Mouse (Mus musculus) ES-E14 (cell line): ENCODE data around the gene Ctss. TPM values are rescaled to one million over a fixed set of nuclear protein-coding genes. Genes with fewer than 3 reads are reported as not detected.
"Not testable (repeated sequence)": the region's sequence is repeated elsewhere in the genome, so short reads cannot be mapped to it uniquely, and the experiment has no call there.

Source experiments
- DNase-seq: peaks from one replicate; pipeline ENCODE4 v3.0.0-alpha.2; 2013; ENCODE audit warnings: low read depth, low spot score
- H3K27ac ChIP-seq: 2 replicates; pipeline ENCODE4 v1.5.1; 2012; ENCODE audit warnings: low read depth, mild to moderate bottlenecking, low read length, moderate library complexity, mixed read lengths; ENCODE audit not compliant: poor library complexity, insufficient read depth, severe bottlenecking
- H3K36me3 ChIP-seq: 2 replicates; pipeline ENCODE4 v1.6.1; 2012; ENCODE audit warnings: mild to moderate bottlenecking, low read length, moderate library complexity, mixed read lengths; ENCODE audit not compliant: control insufficient read depth, poor library complexity, insufficient read depth, severe bottlenecking
- H3K4me1 ChIP-seq, 2 experiments: fragments of 150-350 bp in 1 of 2; sonication (generic) in 1 of 2; 2 replicates each; pipeline ENCODE4 v1.6.1; 2012; ENCODE audit warnings: low read length in 2 of 2, mild to moderate bottlenecking in 1 of 2, mixed read lengths in 1 of 2; ENCODE audit not compliant: control insufficient read depth in 2 of 2, insufficient read depth in 2 of 2, poor library complexity in 1 of 2
- H3K4me3 ChIP-seq, 2 experiments: fragments of 150-350 bp in 1 of 2; sonication (generic) in 1 of 2; 2 replicates each; pipeline ENCODE4 v1.5.1; 2012; ENCODE audit warnings: low read length in 2 of 2, low read depth in 1 of 2, mild to moderate bottlenecking in 1 of 2, mixed read lengths in 1 of 2; ENCODE audit not compliant: insufficient read depth in 1 of 2, poor library complexity in 1 of 2, severe bottlenecking in 1 of 2
- H3K9ac ChIP-seq: 2 replicates; pipeline ENCODE4 v1.6.1; 2012; ENCODE audit warnings: low read depth, mild to moderate bottlenecking, low read length, mixed read lengths; ENCODE audit not compliant: poor library complexity, insufficient read depth, severe bottlenecking
- H3K9me3 ChIP-seq: fragments of 150-350 bp; sonication (generic); 2 replicates; pipeline ENCODE4 v1.6.1; 2012; ENCODE audit warnings: low read depth, mild to moderate bottlenecking, low read length; ENCODE audit not compliant: control insufficient read depth, insufficient read depth
- CHD2 ChIP-seq: IDR thresholded peaks from 2 replicates; pipeline ENCODE4 v1.6.1; 2014; ENCODE audit warnings: mild to moderate bottlenecking, low read depth, low read length, inconsistent platforms
- HCFC1 ChIP-seq: IDR thresholded peaks from 2 replicates; pipeline ENCODE4 v1.6.1; 2012; ENCODE audit warnings: low read length, inconsistent platforms, borderline replicate concordance; ENCODE audit not compliant: insufficient read depth
- MAFK ChIP-seq: IDR thresholded peaks from 2 replicates; pipeline ENCODE4 v1.6.1; 2014; ENCODE audit warnings: mild to moderate bottlenecking, low read depth, low read length, inconsistent platforms; ENCODE audit not compliant: insufficient read depth
- ZC3H11A ChIP-seq: IDR thresholded peaks from 2 replicates; pipeline ENCODE4 v1.6.1; 2012; ENCODE audit warnings: low read depth, mild to moderate bottlenecking, inconsistent platforms, low read length, borderline replicate concordance
- ZNF384 ChIP-seq: IDR thresholded peaks from 2 replicates; pipeline ENCODE4 v1.6.1; 2012; ENCODE audit warnings: low read depth, low read length, inconsistent platforms
- in situ Hi-C, 2 experiments: fragments of 600-800 bp; cut with MboI; formaldehyde crosslinking; loops; one replicate each; pipeline ENCODE4 v1.15.1; 2025; ENCODE audit warnings: low sequenced_read_pairs in 2 of 2, inconsistent platforms in 1 of 2; ENCODE audit not compliant: unreplicated experiment in 2 of 2
- total RNA-seq: library from RNA; depleted of rRNA; stranded (reverse); fragments of 300-350 nt; gene quantifications from 2 replicates; pipeline ENCODE4 v1.2.3, GENCODE M21; 2012

Gene Ctss
- total RNA-seq, 1 experiment, result 0.67 TPM

DNA sequence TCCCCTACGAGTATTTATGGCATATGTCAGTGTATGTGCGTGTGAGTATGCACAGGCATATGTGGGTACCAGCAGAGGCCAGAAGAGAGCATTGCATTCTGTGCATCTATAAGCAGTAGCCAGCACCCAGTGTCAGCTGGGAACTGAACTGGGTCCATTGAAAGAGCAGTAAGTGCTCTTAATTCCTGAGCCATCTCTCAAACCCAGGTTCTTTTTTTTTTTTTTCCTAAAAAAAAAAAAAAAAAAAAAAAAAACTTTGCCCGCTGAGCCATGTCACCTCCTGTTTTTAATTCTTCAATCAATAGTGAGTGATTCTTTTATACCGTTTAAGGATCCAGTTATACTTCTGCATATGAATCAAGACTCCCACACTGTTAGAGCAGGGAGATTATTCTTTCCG lies 6.8 kb downstream of the Ctss start:
- in situ Hi-C loops, result no loop called here
- Histone ChIP-seq H3K4me3 (no peak overlapping the region), H3K36me3 (no peaks in the 10 kb centered on the region), H3K9ac (no peak overlapping the region), H3K9me3 (no peaks in the 10 kb centered on the region), H3K27ac (no peak overlapping the region), H3K4me1 (no peaks in the 10 kb centered on the region)
- TF ChIP-seq ZC3H11A, result no peak
- no peak for TF ChIP-seq HCFC1
- TF ChIP-seq CHD2, result no peak
- no peak for TF ChIP-seq MAFK
- TF ChIP-seq ZNF384, result no peak
- no peak for DNase-seq

DNA sequence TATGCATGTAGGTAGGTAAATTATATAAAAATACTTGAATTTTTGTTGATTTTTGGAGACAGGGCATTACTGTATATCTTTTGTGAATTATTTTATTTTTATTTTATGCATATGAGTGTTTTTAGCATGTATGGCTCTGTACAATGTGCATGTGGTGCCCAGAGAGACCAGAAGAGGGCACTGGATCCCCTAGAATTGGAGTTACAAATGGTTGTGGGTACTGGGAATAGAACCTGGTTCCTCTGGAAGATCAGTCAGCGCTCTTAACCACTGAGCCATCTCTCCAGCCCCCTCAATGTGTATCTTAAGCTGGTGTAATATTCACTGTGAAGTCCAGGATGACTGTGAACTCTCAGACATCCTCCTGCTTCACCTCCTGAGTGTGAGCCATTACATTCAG lies 8.3 kb downstream of the Ctss start:
- no peaks in the 10 kb centered on the region for H3K9me3 ChIP-seq
- in situ Hi-C loops, result no loop called here
- no peaks in the 10 kb centered on the region for H3K36me3 ChIP-seq
- TF ChIP-seq ZC3H11A, result no peak
- no peak for TF ChIP-seq HCFC1
- no peak for TF ChIP-seq ZNF384
- TF ChIP-seq CHD2, result no peak
- no peak for TF ChIP-seq MAFK
- H3K4me3 ChIP-seq, result no peak overlapping the region
- H3K27ac ChIP-seq, result no peak overlapping the region
- DNase-seq, result no peak
- H3K9ac ChIP-seq, result no peak overlapping the region
- H3K4me1 ChIP-seq, result no peaks in the 10 kb centered on the region

DNA sequence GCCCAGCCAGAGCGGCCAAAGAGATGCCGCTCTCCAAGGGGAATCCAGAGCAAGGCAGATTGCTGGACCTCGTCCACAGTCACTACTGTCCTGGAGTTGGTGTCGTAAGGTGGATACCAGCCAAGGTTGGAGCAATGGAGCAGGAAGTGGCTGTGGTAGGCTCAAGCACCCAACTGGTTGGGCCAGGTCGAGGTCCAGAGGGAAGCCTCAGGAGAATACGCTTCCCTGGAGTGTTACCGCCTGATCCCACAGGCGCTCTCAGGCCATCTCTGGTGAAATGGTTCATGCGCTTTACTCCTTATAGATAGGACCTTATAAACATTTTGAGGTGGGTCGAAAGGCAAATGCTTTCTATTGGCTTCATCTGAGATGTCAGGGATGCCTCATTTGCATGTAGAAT lies 12.3 kb downstream of the Ctss start:
- H3K27ac ChIP-seq, result no peak overlapping the region
- in situ Hi-C loops, result no loop called here
- H3K9ac ChIP-seq, result no peak overlapping the region
- no peaks in the 10 kb centered on the region for H3K9me3 ChIP-seq
- no peaks in the 10 kb centered on the region for H3K36me3 ChIP-seq
- DNase-seq, result no peak
- no peaks in the 10 kb centered on the region for H3K4me1 ChIP-seq
- TF ChIP-seq CHD2 (no peak), ZNF384 (no peak), MAFK (no peak), HCFC1 (no peak), ZC3H11A (no peak)
- H3K4me3 ChIP-seq, result no peak overlapping the region

DNA sequence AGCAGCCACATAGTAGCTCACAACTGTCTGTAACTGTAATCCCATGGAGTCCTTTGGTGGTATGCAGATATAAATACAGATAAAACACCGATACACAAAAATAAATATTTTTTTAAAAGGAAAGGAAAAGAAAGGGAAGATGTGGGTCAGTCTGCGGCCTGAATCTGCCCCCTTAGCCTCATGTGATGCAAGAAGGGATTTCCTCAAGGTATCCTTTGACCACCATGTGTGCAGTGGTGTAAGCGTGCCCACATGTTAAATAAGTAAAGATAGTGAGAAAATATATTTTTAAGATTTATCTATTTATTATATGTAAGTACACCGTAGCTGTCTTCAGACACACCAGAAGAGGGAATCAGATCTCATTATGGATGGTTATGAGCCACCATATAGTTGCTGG lies 13.3 kb downstream of the Ctss start:
- no peak for TF ChIP-seq ZC3H11A
- TF ChIP-seq ZNF384, result no peak
- TF ChIP-seq HCFC1, result no peak
- TF ChIP-seq MAFK, result no peak
- TF ChIP-seq CHD2, result no peak
- Histone ChIP-seq H3K4me1 (peaks cover 0 to under 1% of the 10 kb centered on the region in 2 experiments; a peak in 1 of 4 replicates), H3K4me3 (no peak overlapping the region), H3K36me3 (no peaks in the 10 kb centered on the region), H3K9me3 (no peaks in the 10 kb centered on the region), H3K27ac (no peak overlapping the region), H3K9ac (no peak overlapping the region)
- in situ Hi-C loops, result no loop called here
- no peak for DNase-seq

DNA sequence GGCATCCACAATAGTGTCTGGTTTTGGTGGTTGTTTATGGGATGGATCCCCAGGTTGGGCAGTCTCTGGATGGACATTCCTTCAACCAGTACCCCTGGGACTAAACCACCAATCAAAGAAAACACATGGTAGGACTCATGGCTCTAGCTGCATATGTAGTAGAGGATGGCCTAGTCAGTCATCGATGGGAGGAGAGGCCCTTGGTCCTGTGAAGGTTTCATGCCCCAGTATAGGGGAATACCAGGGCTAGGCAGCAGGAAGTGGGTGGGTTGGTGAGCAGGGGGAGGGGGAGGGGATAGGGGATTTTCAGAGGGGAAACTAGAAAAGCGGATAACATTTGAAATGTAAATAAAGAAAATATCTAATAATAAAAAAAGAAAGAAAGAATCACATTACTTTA lies 14.6 kb downstream of the Ctss start:
- H3K27ac ChIP-seq, in situ Hi-C loops, DNase-seq, H3K4me3 ChIP-seq, H3K9me3 ChIP-seq, H3K4me1 ChIP-seq, H3K9ac ChIP-seq, H3K36me3 ChIP-seq: not testable (repeated sequence)
